Mouse (Mus musculus): ENCODE measurements at regions not wholly inside any gene's neighbourhood (a gene's known extent, or its start where the extent isn't known, plus 50 kb on each side); places are given as distances from the start of the nearest gene placed in this dataset.
"Not testable (repeated sequence)": the region's sequence is repeated elsewhere in the genome, so short reads cannot be mapped to it uniquely, and the experiment has no call there.

DNA sequence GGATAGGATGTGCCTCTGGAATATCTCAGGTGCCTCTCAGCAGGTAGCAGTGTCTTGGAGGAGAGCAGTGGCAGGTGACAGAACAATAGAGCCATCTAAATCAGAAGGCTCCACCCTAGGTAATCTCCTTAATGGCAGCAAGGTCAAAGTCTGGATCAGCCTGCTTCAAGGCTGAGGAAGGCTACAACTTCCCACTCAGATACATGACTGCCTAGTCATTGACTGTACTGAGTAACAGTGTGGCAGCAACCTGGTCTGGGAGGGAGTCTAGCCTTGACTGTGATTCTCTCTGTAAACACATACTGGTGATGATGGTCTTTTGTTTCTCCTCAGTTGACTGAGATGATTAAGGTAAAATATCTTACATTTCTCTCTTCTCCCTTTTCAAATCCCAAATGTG, 754.5 kb upstream of the Slc10a2 start:
- not testable (repeated sequence) for H3K27me3 ChIP-seq (ENCODE audit: control insufficient read depth, insufficient read depth, low read length); H3K9me3 ChIP-seq (ENCODE audit: control insufficient read depth, low read length); H3K4me3 ChIP-seq (ENCODE audit: low read depth, low read length); H3K4me1 ChIP-seq (ENCODE audit: control insufficient read depth, insufficient read depth, low read length); ATAC-seq (ENCODE audit: insufficient number of reproducible peaks, low FRiP score, low TSS enrichment, low read depth); DNase-seq (ENCODE audit: low spot score); H3K36me3 ChIP-seq (ENCODE audit: control insufficient read depth, insufficient read depth, low read length); H3K27ac ChIP-seq (replicated peaks; ENCODE audit: low read depth, low read length); H3K9ac ChIP-seq (ENCODE audit: low read length); H3K4me2 ChIP-seq (ENCODE audit: low read depth, severe bottlenecking)

DNA sequence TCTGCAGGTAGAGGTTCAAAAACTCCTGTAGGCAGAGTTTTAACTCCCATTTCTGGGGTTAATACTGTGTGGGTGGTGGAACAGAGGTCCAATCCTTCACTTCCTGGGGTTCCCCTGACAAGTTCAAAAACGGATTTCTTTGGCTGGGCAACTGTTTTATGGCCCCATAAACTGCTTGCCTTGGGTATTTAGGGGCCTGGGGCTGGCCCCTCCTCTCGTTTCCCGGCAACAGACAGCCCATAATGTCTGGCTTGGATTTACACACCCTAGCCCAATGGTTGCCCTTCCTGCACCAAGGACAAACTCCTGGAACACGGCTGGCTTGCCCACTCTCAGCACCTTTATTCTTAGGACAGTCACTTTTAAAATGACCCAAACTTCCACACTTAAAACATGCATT, 752.2 kb upstream of the Slc10a2 start:
- 27% methylated on average over 4 of the region's 4 CpGs for WGBS
- not testable (repeated sequence) for H3K9me3 ChIP-seq (ENCODE audit: control insufficient read depth, low read length); H3K36me3 ChIP-seq (ENCODE audit: control insufficient read depth, insufficient read depth, low read length); H3K9ac ChIP-seq (ENCODE audit: low read length); H3K4me1 ChIP-seq (ENCODE audit: control insufficient read depth, insufficient read depth, low read length); H3K27me3 ChIP-seq (ENCODE audit: control insufficient read depth, insufficient read depth, low read length); H3K4me2 ChIP-seq (ENCODE audit: low read depth, severe bottlenecking); H3K27ac ChIP-seq (replicated peaks; ENCODE audit: low read depth, low read length); H3K4me3 ChIP-seq (ENCODE audit: low read depth, low read length); ATAC-seq (ENCODE audit: insufficient number of reproducible peaks, low FRiP score, low TSS enrichment, low read depth)
- DNase-seq (ENCODE audit: low spot score): peak; percentile 32

Data from limb, embryonic 11.5 days (tissue).